Mouse (Mus musculus): Measurements from ENCODE around the gene Tm7sf2. TPM values are rescaled to one million over a fixed set of nuclear protein-coding genes. Genes with fewer than 3 reads are reported as not detected.

Gene Tm7sf2
- polyA plus RNA-seq, 1 experiment from 2014 or later, result 41.3 TPM

DNA sequence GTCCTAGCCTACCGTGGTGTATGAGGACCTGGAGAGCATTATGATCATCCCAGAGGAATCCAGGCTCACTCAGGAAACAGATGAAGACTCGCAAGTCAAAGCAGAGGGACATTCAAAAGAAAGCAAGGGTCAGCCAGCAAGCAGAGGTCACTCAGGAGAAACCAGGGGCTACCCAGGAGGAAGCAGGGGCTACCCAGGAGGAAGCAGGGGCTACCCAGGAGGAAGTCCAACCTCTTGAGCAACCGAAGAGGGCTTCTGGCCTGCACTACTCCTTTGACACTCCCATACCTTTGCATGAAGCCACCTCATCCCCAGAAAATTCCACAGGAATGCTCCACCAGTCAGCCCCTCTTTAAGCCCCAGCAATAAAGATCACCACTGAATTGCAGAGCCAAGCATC lies 29.7 kb upstream of the Tm7sf2 start:
- Histone ChIP-seq H3K9ac (replicated peaks; ENCODE audit: low read depth, low read length) (no peak overlapping the region), H3K36me3 (ENCODE audit: control insufficient read depth, insufficient read depth) (no peaks in the 10 kb centered on the region), H3K27ac (ENCODE audit: low read length) (no peak overlapping the region), H3K4me2 (ENCODE audit: low read length) (no peak overlapping the region), H3K4me3 (replicated peaks; ENCODE audit: low read length) (no peak overlapping the region), H3K9me3 (ENCODE audit: control insufficient read depth, low read length) (no peaks in the 10 kb centered on the region), H3K4me1 (replicated peaks; ENCODE audit: control insufficient read depth, insufficient read depth, low read length) (no peaks in the 10 kb centered on the region), H3K27me3 (replicated peaks; ENCODE audit: control insufficient read depth, insufficient read depth, low read length) (no peaks in the 10 kb centered on the region)
- 93% methylated on average over 3 of the region's 3 CpGs for WGBS
- ATAC-seq, result no peak

DNA sequence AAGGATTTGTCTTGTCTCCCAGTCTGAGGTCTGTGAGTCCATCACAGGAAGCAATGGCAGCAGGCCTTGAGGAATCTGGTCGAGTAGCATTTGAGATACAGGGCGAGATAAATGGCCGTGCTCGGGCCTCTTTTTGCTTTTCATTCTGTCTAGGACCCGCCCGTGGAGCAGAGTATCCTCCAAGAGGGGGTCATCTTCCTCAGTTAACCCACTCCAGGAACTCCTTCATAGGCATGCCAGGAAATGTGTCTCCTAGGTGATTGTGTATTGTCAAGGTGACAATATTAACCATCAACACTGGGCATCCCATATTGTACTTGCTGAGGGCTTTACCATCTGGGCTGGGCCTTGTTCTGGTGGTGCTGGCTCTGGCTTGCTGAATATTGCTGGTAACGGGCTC lies 25.9 kb upstream of the Tm7sf2 start, which contains the start of gene AC131692.1:
AC131692.1 (plus strand) TSS at position 301 of the 400 bp plus-strand sequence.
- Histone ChIP-seq H3K36me3 (ENCODE audit: control insufficient read depth, insufficient read depth) (peaks cover 2% of the 10 kb centered on the region; the same call in 1 of the 2 replicates), H3K27ac (ENCODE audit: low read length) (no peak within 1 kb of the TSS), H3K4me2 (ENCODE audit: low read length) (no peak within 1 kb of the TSS), H3K4me3 (replicated peaks; ENCODE audit: low read length) (no peak within 1 kb of the TSS), H3K27me3 (replicated peaks; ENCODE audit: control insufficient read depth, insufficient read depth, low read length) (no peaks in the 10 kb centered on the region), H3K9me3 (ENCODE audit: control insufficient read depth, low read length) (no peaks in the 10 kb centered on the region), H3K4me1 (replicated peaks; ENCODE audit: control insufficient read depth, insufficient read depth, low read length) (no peaks in the 10 kb centered on the region), H3K9ac (replicated peaks; ENCODE audit: low read depth, low read length) (no peak within 1 kb of the TSS)
- 95% methylated on average over 7 of the region's 7 CpGs for WGBS
- no peak for ATAC-seq

DNA sequence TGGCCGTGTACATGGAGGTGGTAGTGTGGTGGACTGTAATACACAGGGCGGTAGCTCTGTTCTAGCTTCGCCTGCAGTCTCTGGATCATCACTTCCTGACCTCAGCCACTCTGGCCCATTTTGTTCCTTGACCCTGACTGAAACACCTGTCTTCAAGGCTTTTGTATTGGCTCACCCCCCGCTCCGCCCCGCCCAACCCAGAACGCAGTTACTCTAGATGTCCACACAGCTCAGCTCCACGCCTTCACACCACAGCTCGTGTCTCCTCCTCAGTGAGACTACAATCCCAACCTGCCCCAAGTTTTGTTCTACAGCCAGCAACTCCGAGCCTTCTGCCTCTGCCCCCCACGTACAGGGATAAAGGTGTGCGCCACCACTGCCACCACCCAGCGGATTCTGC lies 20.7 kb upstream of the Tm7sf2 start:
- ATAC-seq, result no peak
- Histone ChIP-seq H3K4me1 (replicated peaks; ENCODE audit: control insufficient read depth, insufficient read depth, low read length) (peaks cover 15% of the 10 kb centered on the region), H3K9me3 (ENCODE audit: control insufficient read depth, low read length) (no peaks in the 10 kb centered on the region), H3K4me2 (ENCODE audit: low read length) (no peak overlapping the region), H3K27ac (ENCODE audit: low read length) (no peak overlapping the region), H3K27me3 (replicated peaks; ENCODE audit: control insufficient read depth, insufficient read depth, low read length) (no peaks in the 10 kb centered on the region), H3K36me3 (ENCODE audit: control insufficient read depth, insufficient read depth) (peaks cover 2% of the 10 kb centered on the region; the same call in 1 of the 2 replicates), H3K9ac (replicated peaks; ENCODE audit: low read depth, low read length) (no peak overlapping the region), H3K4me3 (replicated peaks; ENCODE audit: low read length) (no peak overlapping the region)
- WGBS, result 94% methylated on average over 13 of the region's 13 CpGs

GRCm38 (mm10) chr19:6085417-6085879 lies 17.3 kb upstream of the Tm7sf2 start:
- peak overlapping the region; percentile 77 for H3K4me3 ChIP-seq (replicated peaks; ENCODE audit: low read length)
- no peak overlapping the region for H3K27ac ChIP-seq (ENCODE audit: low read length)
- H3K4me1 ChIP-seq (replicated peaks; ENCODE audit: control insufficient read depth, insufficient read depth, low read length), result peaks cover 21% of the 10 kb centered on the region
- H3K36me3 ChIP-seq (ENCODE audit: control insufficient read depth, insufficient read depth), result peaks cover 11% of the 10 kb centered on the region
- H3K9me3 ChIP-seq (ENCODE audit: control insufficient read depth, low read length), result no peaks in the 10 kb centered on the region
- peak; percentile 64 for ATAC-seq
- peak overlapping the region; percentile 91 for H3K4me2 ChIP-seq (ENCODE audit: low read length)
- under 1% methylated on average over 17 of the region's 17 CpGs for WGBS
- H3K9ac ChIP-seq (replicated peaks; ENCODE audit: low read depth, low read length), result peak overlapping the region; percentile 49
- H3K27me3 ChIP-seq (replicated peaks; ENCODE audit: control insufficient read depth, insufficient read depth, low read length), result no peaks in the 10 kb centered on the region

- WGBS, result under 1% methylated on average over 58 of the region's 58 CpGs
- peak; percentile 93 for ATAC-seq
- Histone ChIP-seq H3K36me3 (ENCODE audit: control insufficient read depth, insufficient read depth) (peaks cover 13% of the 10 kb centered on the region), H3K9me3 (ENCODE audit: control insufficient read depth, low read length) (no peaks in the 10 kb centered on the region), H3K4me1 (replicated peaks; ENCODE audit: control insufficient read depth, insufficient read depth, low read length) (peaks cover 21% of the 10 kb centered on the region), H3K4me3 (replicated peaks; ENCODE audit: low read length) (peak within 1 kb of the TSS; percentile 77), H3K27ac (ENCODE audit: low read length) (peak within 1 kb of the TSS; percentile 59), H3K4me2 (ENCODE audit: low read length) (peak within 1 kb of the TSS; percentile 91), H3K9ac (replicated peaks; ENCODE audit: low read depth, low read length) (peak within 1 kb of the TSS; percentile 75), H3K27me3 (replicated peaks; ENCODE audit: control insufficient read depth, insufficient read depth, low read length) (no peaks in the 10 kb centered on the region)
Observed at GRCm38 (mm10) chr19:6084478-6085248, 16.5 kb upstream of the Tm7sf2 start, which contains the start of the genes Zfpl1 and Cdca5. Gene Zfpl1, minus strand, starts transcription at chr19:6084956. Gene Cdca5, plus strand, starts transcription at chr19:6084983.

- no peak within 1 kb of the TSS for H3K4me2 ChIP-seq (ENCODE audit: low read length)
- 88% methylated on average over 9 of the region's 9 CpGs for WGBS
- peaks cover 26% of the 10 kb centered on the region for H3K4me1 ChIP-seq (replicated peaks; ENCODE audit: control insufficient read depth, insufficient read depth, low read length)
- no peak within 1 kb of the TSS for H3K4me3 ChIP-seq (replicated peaks; ENCODE audit: low read length)
- H3K27me3 ChIP-seq (replicated peaks; ENCODE audit: control insufficient read depth, insufficient read depth, low read length), result no peaks in the 10 kb centered on the region
- peaks cover 13% of the 10 kb centered on the region for H3K36me3 ChIP-seq (ENCODE audit: control insufficient read depth, insufficient read depth)
- no peak within 1 kb of the TSS for H3K9ac ChIP-seq (replicated peaks; ENCODE audit: low read depth, low read length)
- no peak for ATAC-seq
- no peak within 1 kb of the TSS for H3K27ac ChIP-seq (ENCODE audit: low read length)
- H3K9me3 ChIP-seq (ENCODE audit: control insufficient read depth, low read length), result no peaks in the 10 kb centered on the region
Observed at GRCm38 (mm10) chr19:6082156-6082555, 14.0 kb upstream of the Tm7sf2 start, which contains the start of gene Gm28374. Gene Gm28374, minus strand, starts transcription at chr19:6082256.

DNA sequence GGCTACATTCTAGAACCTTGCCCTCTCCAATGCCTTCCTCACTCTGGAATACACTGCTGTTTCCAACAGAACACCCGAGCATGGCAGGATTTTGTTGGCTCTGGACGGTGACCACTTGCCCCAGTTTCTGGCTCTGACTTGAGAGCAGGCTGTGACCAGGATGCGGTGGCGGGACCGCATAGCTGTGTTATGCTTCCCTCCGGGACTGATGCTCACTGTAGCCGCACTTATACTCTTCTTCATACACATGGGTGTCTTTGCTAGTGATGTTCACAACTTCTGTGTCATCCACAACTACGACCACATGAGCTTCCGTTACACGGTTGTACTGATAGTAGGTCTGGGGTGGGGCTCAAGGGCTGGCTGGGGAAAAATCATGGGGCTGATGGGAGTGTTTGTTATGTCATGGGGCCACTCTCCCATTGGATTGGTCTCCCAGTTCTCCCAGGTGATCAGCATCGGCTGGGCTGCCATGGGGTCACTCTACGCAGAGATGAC lies 11.9 kb upstream of the Tm7sf2 start, which contains the start of gene Tmem262:
Tmem262 (plus strand) TSS at position 51 of the 498 bp plus-strand sequence.
- no peaks in the 10 kb centered on the region for H3K27me3 ChIP-seq (replicated peaks; ENCODE audit: control insufficient read depth, insufficient read depth, low read length)
- H3K9me3 ChIP-seq (ENCODE audit: control insufficient read depth, low read length), result no peaks in the 10 kb centered on the region
- no peak within 1 kb of the TSS for H3K4me3 ChIP-seq (replicated peaks; ENCODE audit: low read length)
- ATAC-seq, result no peak
- no peak within 1 kb of the TSS for H3K27ac ChIP-seq (ENCODE audit: low read length)
- no peak within 1 kb of the TSS for H3K4me2 ChIP-seq (ENCODE audit: low read length)
- 96% methylated on average over 12 of the region's 12 CpGs for WGBS
- no peak within 1 kb of the TSS for H3K9ac ChIP-seq (replicated peaks; ENCODE audit: low read depth, low read length)
- peaks cover 13% of the 10 kb centered on the region for H3K36me3 ChIP-seq (ENCODE audit: control insufficient read depth, insufficient read depth)
- H3K4me1 ChIP-seq (replicated peaks; ENCODE audit: control insufficient read depth, insufficient read depth, low read length), result peaks cover 29% of the 10 kb centered on the region

GRCm38 (mm10) chr19:6076564-6077393 lies 8.6 kb upstream of the Tm7sf2 start, which contains the start of gene Vps51:
Gene Vps51, minus strand, starts transcription at chr19:6077231.
- peak; percentile 93 for ATAC-seq
- H3K4me3 ChIP-seq (replicated peaks; ENCODE audit: low read length), result peak within 1 kb of the TSS; percentile 65
- peaks cover 11% of the 10 kb centered on the region for H3K36me3 ChIP-seq (ENCODE audit: control insufficient read depth, insufficient read depth)
- H3K4me1 ChIP-seq (replicated peaks; ENCODE audit: control insufficient read depth, insufficient read depth, low read length), result peaks cover 17% of the 10 kb centered on the region
- peak within 1 kb of the TSS; percentile 76 for H3K9ac ChIP-seq (replicated peaks; ENCODE audit: low read depth, low read length)
- peak within 1 kb of the TSS; percentile 82 for H3K27ac ChIP-seq (ENCODE audit: low read length)
- H3K27me3 ChIP-seq (replicated peaks; ENCODE audit: control insufficient read depth, insufficient read depth, low read length), result no peaks in the 10 kb centered on the region
- no peaks in the 10 kb centered on the region for H3K9me3 ChIP-seq (ENCODE audit: control insufficient read depth, low read length)
- 2% methylated on average over 33 of the region's 33 CpGs for WGBS
- H3K4me2 ChIP-seq (ENCODE audit: low read length), result peak within 1 kb of the TSS; percentile 94

- no peak for ATAC-seq
- 93% methylated on average over 5 of the region's 5 CpGs for WGBS
- Histone ChIP-seq H3K4me2 (ENCODE audit: low read length) (no peak overlapping the region), H3K9ac (replicated peaks; ENCODE audit: low read depth, low read length) (no peak overlapping the region), H3K4me3 (replicated peaks; ENCODE audit: low read length) (no peak overlapping the region), H3K36me3 (ENCODE audit: control insufficient read depth, insufficient read depth) (peaks cover 11% of the 10 kb centered on the region), H3K27me3 (replicated peaks; ENCODE audit: control insufficient read depth, insufficient read depth, low read length) (no peaks in the 10 kb centered on the region), H3K4me1 (replicated peaks; ENCODE audit: control insufficient read depth, insufficient read depth, low read length) (peaks cover 17% of the 10 kb centered on the region), H3K27ac (ENCODE audit: low read length) (no peak overlapping the region), H3K9me3 (ENCODE audit: control insufficient read depth, low read length) (no peaks in the 10 kb centered on the region)
Observed at GRCm38 (mm10) chr19:6073889-6074288, 5.7 kb upstream of the Tm7sf2 start.

Measured in forebrain, embryonic 16.5 days (tissue).